Mouse (Mus musculus) cerebellum, postnatal 10 days (tissue): ENCODE results near the gene 4833439L19Rik.

Source experiments
- DNase-seq, 2 experiments: peaks; one replicate each; pipeline ENCODE4 v3.0.0; 2021; ENCODE audit warnings: mixed read lengths in 2 of 2

4833439L19Rik gene

DNA sequence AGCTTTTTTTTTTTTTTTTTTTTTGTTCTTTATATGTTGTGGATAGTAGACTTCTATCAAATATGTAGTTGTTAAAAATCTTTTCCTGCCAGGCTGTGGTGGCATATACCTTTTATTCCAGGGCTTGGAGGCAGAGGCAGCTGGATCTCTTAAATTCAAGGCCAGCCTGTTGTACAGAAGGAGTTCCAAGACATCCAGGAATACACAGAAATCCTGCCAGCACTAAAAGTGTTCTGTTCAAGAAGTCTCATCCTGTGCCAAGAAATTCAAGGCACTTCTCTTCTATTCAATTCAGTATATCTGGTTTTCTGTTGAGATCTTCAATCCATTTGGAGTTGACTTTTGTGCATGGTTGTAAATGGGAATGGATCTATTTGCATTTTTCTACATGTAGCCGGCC lies 59.3 kb downstream of the 4833439L19Rik start:
- no peak for DNase-seq

DNA sequence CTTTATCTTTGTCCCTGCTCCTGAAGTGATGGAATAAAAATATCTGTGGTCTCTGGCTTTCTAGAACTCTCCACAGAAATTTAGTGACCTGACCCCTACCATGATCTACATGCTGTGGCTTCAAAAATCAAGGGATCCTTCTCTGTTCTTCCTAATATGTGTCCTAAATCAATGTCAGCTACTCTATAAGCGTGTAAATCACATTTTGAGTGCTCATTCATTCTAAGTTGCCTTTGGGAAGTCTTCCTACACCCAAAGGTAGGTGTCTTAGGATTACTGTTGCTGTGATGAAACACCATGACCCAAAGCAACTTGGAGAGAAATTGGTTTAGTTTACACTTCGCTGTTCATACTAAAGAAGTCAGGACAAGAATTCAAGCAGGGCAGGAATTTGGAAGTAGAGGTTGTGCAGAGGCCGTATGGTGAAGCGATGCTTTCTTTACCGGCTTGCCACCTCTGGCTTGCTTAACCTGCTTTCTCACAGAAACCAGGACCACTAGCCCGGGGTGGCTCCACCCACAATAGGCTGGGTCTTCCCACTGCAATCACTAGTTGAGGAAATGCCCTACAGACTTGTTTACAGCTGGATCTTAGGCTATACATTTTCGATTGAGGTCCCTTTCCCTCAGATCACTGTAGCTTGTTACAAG lies 60.5 kb downstream of the 4833439L19Rik start:
- DNase-seq: no peak

GRCm38 (mm10) chr13:54503604-54504521 lies 61.4 kb downstream of the 4833439L19Rik start, which contains the start of gene Simc1:
Gene Simc1 (plus strand): TSS chr13:54503779.
- DNase-seq: peak; percentile 83 to 90

GRCm38 (mm10) chr13:54503278-54503603 lies 62.0 kb downstream of the 4833439L19Rik start:
- no peak for DNase-seq

- no peak for DNase-seq
Measured at GRCm38 (mm10) chr13:54501957-54502690, 63.1 kb downstream of the 4833439L19Rik start.

GRCm38 (mm10) chr13:54501352-54501751 lies 63.9 kb downstream of the 4833439L19Rik start:
- DNase-seq: no peak
